Mouse (Mus musculus): ENCODE data around the gene Neurl1b.

The Neurl1b gene

DNA sequence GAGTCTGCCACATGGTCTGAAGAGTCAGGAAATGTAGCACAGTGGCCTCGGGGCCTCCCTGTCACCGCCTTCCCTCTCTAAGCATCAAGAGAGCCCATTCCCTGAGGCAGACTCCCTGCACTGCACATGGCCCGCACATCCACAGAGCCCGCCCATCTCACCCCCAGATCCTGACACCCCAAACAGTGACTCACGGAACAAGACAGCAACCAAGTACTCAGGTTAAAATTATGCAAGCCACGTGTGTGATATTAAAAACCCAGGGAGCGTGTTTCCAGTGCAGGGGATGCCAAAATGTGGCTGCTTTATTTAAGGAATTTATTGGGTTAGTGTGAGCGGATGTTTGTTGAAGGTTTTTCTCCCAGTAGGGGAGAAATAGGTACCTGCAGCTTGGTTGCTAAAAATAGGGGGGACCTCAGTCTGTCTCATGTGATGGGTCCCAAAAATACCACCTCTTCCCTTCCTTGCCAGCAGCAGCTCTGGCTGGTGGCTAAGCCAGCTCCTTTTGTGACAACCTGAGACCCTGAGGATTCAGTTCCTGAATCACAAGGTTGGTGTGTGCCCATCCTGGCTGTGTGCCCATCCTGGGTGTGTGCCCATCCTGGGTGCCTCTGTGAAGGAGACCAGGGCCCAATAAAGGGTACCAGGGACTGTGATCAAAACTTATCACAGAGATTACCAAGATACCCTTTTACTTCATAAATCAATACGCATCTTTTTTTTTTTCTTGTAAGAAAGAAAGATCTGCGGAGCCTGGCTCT, 9.1 kb upstream of the Neurl1b start:
- DNase-seq = no peak

DNA sequence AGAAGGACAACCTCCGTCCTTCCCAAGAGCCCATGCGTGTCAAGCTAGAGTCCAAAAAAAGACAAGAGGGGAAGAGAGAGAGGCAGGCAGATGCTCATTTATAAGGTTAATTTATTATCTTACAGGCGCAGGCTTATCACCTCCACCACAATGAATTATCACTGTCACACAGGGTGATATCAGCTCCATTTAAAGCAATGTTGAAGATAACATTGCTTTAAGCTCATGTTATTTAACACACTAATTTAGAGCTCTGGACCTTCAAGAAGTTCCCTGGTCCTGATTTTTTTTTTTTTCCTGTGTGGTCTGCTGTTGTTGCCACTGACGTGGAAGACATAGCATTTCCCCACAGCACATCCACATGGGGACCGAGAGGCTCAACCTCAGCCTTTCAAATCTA, 1.7 kb upstream of the Neurl1b start:
- no peak for DNase-seq

DNA sequence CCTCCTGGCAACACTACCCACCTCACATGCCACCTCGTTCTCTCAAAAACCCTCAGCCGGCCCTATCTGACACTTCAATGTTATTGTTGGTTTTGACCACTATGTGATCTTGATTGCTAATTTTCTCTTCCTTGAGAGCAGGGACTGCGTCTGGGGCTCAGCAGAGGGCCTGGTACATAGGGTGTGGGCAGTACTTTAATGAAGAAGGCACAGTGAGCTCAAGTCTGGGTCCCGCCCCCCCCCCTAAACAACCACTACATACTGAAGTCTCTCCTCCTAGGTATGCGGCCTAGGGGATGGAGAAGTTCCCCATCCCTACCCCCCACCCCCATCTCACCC, 476 bp upstream of the Neurl1b start:
- DNase-seq = no peak

DNA sequence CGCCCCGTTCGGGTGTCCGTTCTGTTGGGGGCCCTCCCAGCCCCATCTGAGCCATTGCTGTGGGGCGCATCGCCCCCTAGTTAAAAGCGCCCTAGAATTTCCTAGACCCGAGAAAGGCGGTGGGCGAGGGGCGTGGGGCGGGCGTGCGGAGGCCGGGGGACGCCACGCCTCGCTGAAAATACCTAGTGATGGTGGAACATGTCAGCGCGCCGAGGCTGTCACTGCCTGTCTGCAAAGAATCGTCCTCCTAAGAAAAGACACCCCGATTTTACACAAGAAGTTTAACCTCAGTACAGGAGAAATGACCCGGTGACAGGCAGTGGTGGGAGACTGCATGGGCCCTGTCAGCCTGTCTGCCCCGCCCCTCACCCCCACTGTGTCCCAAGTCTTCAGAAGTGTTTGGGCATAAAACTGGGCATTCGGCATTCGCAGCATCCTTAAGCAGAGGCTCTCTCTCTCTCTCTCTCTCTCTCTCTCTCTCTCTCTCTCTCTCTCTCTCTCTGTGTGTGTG, 781 bp downstream of the Neurl1b start:
- DNase-seq = no peak

DNA sequence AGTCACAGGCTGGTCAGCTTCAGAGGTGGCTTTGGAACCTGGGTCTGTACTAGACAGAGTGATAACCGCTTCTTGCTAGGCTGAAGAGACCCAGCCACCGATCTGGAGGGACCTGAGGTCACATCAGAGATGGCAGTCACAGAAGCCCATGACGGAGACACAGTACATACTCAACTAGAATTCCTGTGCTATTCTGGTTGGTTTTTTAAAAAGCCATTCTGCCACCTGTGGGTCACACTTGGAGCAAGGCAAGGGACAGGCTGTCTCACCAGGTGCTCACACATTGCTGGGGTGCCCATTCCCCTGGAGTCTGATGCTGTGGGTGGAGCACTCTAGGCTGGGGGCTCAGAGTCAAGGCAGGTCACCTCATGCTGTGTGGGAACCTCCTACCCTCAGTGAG, 1.5 kb downstream of the Neurl1b start:
- no peak for DNase-seq

DNA sequence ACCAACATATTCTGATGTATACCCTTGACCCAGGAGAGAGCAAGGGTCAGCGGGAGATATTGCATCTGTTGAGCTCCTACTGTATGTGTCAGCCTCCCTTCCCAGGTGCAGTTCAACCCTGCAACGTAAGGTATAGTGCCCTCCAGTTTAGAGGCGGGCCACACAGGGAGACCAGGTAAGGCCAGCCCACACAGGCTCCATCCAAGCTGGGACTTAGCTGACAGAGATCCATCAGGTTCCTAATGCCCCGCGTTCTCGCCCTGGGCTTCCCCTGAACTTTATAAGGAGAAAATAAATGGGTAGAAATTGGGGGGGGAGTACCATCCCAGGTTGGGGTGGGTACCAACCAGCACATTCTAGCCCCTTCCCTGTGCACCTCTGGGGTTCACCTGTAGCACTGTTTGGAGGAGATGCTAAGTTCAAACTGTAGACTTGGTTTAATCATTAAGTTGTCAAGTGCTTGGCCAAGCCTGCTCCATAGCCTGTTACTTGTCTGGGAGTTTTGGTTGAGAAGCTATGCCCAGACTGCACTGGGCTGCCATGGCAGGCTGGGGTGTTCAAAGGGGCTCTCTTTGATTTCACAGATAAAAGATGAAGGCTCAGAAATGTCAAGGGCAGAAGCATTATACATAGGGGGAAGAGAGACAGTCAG, 3.3 kb downstream of the Neurl1b start:
- no peak for DNase-seq

DNA sequence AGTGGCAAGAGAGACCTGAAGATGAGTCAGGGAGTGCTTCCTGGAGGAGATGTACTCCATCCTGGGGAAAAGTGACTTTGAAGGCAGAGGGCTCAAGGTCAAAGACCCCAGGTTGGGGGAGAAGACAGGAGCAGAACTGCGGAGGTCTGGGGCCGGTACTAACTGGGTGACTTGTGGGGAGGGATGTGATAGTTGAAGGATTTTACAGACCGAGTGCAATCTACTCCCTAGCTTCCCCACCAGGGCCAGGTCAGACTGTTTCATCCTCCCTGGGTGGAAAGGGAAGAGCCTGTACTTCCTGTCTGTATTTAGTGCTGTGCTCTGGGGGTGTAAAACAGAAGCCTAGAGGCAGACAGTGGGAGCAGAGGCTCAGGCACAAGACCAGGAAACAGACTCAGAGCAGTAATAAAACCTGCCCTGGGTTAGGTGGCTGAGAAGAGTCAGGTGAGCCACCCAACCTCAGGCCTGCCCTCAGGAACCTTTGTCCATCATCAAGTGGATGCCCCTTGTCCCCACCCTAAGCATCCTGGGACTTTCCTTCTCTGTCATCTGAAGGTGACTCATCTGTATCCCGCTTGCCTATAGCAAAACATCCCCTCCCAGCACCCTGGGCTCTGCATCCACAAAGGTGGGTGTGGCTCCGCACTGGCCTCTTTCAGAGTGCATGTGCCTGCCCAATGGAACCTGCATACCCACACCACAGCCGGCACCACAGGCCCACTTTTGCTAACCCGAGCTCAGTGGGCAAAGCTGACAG, 6.0 kb downstream of the Neurl1b start:
- no peak for DNase-seq

DNA sequence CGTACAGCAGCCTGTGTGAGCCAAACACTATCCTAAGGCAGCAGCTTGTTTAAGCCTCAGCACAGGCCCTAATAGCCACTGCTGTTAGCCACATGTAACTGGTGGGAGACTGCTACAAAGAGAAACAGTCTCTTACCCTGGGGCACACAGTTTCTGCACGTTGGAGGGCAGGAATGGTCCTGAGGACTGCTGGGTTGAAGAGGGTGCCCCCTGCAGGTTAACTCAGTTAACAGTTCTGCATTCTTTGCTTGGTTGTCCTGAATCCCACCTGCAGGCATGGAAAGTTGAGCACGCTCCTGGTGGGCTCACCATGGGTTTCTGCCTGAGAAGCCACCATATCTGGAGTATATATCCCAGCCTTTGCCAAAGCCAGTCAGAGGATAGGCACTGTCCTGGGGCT, 6.9 kb downstream of the Neurl1b start:
- DNase-seq = peak; percentile 67

DNA sequence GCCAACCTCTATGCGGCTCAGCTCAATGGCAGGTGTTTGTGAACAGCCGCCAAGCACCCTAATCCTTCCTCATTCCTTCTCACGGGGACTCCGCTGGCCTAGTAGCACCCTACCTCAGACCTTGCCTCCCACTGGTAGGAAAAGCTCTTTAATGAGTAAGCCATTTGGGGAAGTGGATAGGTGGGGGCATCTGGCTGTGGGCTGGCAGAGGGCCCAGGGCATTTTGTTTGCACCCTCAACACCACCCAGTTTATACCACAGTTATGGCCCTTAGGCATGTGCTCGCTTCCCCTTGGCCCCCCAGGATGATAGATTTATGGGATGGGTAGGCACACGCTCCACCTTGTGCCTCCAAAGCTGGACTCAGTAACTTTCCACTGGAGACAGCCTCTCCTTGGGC, 7.8 kb downstream of the Neurl1b start:
- no peak for DNase-seq

DNA sequence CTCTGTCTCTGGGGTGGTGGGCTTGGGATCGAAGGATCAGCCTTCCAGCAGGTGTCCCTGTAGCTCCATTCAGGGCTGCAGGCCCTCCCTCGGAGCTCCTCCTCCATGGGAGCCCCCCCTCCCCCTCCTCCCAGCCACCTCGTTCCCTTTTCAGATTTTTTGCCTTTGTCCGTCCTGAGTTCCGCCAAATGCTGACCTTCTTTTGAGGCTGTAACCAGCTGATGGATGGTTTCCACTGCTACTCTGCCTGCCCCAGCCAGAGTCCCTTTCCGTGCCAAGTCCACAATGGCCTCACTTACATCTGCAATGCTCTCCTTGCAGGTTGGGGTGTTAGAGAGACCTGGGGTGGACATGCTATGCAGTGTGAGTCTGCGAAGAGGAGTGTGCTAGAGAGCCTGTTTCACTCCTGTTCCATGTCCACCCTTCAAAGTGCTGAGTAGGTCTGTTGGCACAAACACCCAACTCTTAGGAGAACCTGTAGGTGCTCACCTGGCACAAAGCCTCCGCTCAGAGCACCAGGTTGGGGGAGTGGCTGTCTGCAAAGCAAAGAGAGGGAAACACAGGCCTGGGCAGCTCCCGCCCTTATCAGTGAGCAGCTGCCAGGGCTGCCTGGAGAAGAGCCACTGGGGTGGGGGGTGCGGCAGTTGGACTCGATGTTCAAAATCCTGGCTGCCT, 9.5 kb downstream of the Neurl1b start:
- DNase-seq = no peak

DNA sequence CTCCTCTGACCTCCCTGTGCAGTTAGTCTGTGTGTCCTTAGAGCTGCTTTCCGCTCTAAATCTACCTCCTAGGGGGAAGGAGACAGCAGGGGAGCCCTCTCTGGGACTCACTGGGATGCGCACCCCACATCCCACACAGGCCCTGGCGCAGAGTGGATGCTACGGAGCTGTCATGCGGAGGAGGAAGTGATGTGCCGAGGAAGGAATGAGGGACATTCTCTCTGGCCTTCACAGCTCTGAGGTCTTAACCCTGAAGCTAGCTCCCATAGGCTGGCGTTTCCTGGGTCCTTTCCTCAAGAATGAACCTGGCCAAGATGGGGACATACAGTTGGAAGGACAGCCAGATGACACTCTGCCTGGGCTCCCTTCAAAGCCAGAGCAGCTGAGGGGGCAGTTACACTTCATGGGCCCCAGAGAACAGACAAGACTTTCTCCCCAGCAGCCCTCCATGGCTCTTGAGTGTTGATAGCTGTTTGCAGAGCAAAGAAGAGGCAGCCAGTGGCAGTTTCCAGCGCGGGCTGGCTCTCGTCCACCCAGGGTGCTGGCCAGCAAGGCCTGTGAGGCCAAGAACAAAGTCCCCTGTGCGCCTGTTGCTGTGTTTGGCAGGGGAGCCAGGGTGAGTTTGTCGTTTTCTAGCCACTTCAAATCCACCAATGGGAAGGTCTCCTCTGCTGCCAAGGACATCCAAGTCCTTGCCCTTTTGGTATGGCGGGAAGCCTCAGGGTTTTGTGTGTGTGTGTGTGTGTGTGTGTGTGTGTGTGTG, 10.5 kb downstream of the Neurl1b start:
- no peak for DNase-seq

DNA sequence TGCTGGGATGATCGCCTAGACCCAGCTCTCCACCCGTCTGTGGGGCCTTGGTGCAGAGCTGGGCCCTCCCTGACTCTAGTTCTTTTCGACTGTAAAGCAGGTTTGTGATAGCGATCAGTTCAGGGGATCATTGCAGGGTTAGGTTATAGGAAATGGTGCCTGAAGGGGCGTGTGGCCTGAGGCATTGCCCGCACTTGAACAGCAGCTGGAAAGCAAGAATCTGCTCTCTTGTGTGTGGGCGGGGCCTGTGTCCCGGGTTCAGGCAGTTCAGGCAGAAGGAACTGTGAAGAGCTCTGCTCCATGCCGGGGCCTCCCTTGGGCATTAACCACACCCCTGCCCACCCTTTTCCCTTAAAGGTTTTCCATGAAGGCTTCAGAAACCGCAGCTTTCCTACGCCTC, 18.7 kb downstream of the Neurl1b start:
- no peak for DNase-seq

DNA sequence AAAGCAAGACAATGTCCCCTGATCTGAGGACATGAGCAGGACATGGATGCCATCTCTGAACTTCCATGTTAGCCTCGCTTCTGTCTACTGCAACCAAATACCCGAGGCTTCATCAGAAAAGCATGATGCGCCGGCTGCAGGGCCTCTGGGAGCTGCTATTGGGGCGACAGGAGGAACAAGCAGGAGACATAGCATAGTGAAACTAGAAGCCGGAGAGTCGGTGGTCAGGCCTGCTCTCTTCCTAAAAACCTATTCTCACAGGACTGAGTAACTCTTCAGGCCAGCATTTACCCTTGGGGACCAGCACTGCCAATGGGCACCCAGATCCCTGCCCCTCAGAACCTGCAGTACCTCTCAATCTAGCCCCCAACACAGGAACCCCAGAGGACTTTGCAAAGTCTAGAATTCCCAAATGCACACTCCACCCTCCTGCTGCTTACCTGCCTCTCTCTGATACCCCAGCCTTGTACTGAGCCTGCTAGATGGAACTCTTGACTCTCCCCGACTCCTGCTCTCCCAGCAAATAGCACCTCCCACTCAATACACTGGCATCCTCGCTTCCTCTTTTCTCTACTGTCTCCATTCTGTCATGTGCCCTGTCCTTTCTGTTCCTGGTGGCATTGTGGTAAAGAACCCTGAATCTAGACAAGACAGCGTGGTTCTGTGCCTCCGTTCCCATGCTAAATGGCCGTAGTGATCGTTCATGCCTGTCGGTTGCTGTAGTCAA, 22.6 kb downstream of the Neurl1b start:
- no peak for DNase-seq

DNA sequence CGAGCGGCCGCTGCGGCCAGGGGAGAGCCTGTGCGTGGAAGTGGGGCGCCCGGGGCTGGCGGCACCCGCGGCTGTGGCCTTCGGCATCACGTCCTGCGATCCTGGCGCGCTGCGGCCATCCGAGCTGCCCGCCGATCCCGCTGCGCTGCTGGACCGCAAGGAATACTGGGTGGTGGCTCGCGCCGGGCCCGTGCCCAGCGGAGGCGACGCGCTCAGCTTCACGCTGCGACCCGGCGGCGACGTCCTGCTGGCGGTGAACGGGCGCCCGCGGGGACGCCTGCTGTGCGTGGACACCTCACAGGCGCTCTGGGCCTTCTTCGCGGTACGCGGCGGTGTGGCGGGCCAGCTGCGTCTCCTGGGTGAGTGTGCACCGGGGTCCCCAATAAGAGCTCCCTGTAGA, 24.4 kb downstream of the Neurl1b start:
- no peak for DNase-seq

DNA sequence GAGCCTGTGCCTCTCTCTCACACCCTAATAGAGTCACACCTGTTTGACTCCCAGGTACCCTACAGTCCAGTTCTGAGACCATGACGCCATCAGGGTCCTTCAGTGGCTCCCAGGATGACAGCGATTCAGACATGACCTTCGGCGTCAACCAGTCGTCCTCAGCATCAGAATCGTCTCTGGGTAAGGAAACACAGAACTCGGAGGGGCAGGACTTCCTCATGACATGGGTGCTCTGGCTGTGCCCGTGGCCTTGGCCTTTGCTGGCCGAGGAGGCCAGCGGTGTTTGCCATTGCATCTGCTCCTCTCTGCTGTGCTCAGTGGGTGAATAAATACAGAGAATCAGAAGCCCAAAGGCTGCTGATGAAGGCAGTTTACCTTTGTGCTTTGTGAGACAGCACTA, 26.4 kb downstream of the Neurl1b start:
- no peak for DNase-seq

DNA sequence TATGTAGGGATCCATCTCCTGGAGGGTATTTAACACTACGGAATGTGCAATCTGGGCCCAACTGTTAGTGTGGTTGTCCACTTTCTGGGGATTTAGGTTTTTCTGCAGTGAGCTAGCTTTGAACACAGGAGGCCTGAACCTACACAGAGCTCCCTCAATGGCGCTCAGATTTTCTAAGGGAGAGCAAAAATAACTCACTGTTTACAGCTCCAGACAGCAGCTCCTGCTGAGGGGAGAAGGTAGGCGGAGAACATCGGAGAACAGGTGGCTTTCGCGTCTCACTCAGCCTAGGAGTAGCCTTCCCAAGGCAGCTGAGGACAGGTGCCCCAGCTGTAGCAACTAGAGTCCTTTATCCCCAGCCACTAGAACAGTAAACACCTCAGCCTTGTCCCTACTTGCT, 27.6 kb downstream of the Neurl1b start:
- DNase-seq = no peak

DNA sequence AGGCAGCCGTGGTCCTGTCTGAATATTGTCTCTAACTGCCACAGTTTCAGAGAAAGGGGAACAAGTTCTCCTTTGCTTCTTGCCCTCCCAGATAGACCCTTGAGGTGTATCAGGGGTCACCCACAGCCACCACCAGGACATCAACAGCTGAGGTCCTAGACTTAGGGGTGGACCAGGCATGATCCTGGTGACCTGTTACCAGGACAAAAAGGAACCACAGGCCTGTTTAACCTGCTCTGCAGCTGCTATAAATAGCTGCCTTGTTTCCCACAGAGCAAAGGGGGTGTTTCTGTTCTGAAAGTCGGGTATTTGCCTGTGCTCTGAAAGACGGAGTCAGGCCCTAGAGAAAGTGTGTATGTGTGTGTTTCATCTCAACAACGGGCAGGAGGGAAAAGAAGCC, 29.2 kb downstream of the Neurl1b start:
- DNase-seq = no peak

DNA sequence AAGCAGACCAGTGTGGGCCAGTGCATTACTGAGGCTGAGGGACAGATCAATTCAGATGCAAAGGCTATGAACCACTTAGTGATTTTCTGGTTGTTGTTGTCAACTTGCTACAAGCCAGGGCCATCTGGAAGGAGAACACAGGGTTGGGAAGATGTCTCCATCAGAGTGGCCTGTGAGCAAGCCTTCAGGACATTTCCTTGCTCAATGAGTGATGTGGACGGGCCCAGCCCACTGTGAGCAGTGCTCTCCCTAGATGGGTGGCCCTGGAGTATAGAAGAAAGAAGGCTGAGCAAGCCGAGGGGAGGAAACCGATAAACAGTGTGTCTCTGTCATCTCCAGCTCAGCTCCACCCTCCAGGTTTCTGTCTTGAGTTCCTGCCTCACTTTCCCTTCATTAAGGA, 34.8 kb downstream of the Neurl1b start:
- no peak for DNase-seq

DNA sequence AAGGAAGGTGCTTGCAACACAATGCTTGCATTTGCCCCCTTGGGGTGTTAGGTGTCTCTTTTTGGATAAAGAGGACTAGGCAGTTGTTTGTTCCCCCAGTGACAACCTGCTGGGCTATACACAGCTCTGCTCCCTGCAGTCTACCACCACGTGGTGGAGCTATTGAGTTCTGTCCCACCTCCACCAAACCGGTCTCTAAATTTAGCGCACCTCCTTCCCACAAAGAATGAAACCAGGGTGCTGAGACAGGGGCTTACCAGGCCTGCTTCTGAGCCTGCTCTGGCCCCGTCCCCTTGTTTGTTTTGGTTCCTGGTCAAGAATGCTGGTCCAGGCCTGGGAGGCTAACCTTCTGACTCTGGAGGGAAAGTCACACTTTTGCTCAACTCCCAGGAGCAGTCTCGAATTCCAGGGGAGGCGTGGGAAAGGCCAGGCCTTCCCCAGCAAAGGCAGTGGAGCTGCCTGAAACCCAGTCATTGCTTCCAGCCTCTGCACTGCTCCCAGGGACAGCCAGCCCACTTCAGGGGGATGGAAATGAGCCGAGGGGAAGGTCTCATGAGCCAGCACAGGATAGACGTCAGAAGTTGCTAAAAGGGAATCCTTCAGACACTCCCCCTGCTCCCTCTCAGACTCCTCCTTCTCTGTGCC, 37.1 kb downstream of the Neurl1b start:
- DNase-seq = peak; percentile 81

DNA sequence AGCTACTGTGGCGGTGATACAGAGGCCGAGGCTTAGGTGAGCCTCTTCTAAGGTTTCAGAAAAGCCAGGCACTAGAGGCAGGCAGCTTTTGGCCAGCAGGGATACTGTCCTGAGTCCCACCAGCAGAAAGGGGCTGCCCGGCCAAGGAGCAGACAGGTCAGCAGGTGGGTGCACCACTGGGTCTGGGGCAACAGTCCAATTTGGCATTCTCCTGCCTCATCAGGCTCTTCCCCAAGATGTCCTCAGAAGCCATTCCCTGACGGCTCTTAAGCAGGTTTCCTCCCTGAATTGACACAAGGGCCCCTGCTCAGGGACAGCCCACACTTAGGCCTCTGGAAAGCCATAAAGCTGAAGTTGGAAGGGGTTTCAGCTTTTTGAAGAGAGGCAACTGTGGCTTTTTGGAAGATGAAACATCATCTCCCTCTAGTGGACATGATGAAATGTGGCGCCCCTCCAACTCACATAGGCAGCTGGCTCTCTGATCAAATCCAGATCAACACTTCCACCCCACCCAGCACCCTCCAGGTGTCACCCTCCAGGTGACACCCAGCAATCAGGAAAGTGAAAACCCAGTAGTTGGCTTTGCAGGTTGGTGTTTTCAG, 37.8 kb downstream of the Neurl1b start:
- peak; percentile 56 for DNase-seq

DNA sequence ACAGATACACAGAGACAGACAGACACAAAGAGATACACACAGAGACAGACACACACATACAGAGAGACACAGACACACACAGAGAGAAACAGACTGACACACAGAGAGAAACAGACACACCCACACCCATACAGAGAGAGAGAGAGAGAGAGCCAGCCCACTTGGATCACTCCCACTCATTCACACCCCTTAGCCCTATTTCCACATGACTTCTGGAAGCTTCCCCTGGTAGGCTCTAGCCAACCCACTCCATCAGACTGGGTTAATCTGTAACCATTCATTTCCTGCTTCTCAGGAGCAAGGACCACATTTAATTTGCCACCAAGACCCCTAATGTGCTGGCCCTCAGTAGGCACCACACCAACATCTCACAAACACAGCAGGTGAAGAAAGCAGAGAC, 42.9 kb downstream of the Neurl1b start:
- DNase-seq = no peak
